Mouse (Mus musculus) erythroblast, embryonic 14.5 days (primary cell): ENCODE measurements around the gene Epb41l2.

Experiments
- GATA1 ChIP-seq: IDR thresholded peaks from 2 replicates; pipeline ENCODE4 v1.6.1; 2012; ENCODE audit warnings: low read length, inconsistent platforms, mixed read lengths
- TAL1 ChIP-seq: IDR thresholded peaks from 3 replicates; pipeline ENCODE4 v1.6.1; 2012; ENCODE audit warnings: low read length, inconsistent platforms, mixed read lengths

DNA sequence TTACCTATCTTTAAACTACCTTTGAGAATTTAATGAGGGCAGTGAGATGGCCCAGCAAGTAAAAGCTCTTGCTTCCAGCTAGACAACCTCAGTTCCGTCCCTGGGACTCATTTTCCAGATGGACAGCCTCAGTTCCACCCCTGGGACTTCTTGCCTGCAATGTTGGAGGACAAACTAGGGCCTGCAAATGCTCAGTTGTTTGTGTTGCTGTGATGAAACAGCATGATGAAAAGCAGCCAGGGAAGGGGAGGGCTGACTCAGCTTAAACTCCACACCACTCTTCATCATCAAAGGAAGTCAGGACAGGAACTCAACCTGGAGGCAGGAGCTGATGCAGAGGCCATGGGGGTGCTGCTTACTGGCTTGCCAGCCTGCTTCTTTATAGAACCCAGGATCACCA is 154.2 kb downstream of the Epb41l2 start:
- no peak for TF ChIP-seq TAL1
- no peak for TF ChIP-seq GATA1
